In the genomic region with DNA sequence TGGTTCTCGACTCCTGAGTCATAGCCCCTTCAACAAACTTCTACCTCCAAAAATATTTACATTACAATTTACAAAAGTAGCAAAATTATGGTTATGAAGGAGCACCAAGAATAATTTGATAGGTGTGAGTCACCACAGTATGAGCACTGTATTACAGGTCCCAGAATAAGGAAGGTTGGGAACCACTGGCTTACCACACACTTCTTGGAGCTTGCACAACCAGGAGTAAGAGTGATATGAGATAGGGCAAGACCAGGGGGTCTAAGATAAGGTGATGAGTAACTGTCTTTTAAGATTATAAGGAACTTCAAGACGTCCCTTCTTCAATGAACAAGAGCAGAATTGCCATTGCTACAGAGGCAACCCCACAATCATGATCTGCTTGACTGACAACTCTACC, we compare ENCODE assay signal across 24 mouse cellular contexts.
"Had no signal": no experiment of that assay in that cellular context is flagged by ENCODE, and none has a peak within 500 bp of the region (broad histone marks: within the 10 kb centered on the region; RNA-seq: fewer than 3 reads in every experiment).

No protein-coding gene starts in this region.

- DNase-seq: kidney, adult 18-20 months; kidney, adult 9 months; kidney, postnatal 25 days; layer of hippocampus, adult 9-11 months; liver; lung, adult 18-20 months; lung, postnatal 10 days; lung, postnatal 36 days; right cerebral cortex, postnatal 14 days; right cerebral cortex, postnatal 4 days; thymus, adult 2 months; thymus, postnatal 14 days; thymus, postnatal 4 days had no signal

- H3K27ac ChIP-seq: kidney, postnatal 0 days; layer of hippocampus, adult 2 months; limb, embryonic 10.5 days; limb, embryonic 13.5 days; liver, embryonic 12.5 days; liver, embryonic 15.5 days; lung, embryonic 15.5 days; midbrain, embryonic 10.5 days; midbrain, embryonic 13.5 days; stomach, postnatal 0 days had no signal

- H3K9ac ChIP-seq: limb, embryonic 13.5 days; liver, embryonic 12.5 days; liver, embryonic 15.5 days; lung, embryonic 15.5 days; midbrain, embryonic 13.5 days had no signal

- H3K9me3 ChIP-seq: limb, embryonic 10.5 days; limb, embryonic 13.5 days; liver, embryonic 12.5 days; liver, embryonic 15.5 days; lung, embryonic 15.5 days; midbrain, embryonic 10.5 days; midbrain, embryonic 13.5 days had no signal

- H3K4me1 ChIP-seq: limb, embryonic 10.5 days; limb, embryonic 13.5 days; liver, embryonic 12.5 days; liver, embryonic 15.5 days; lung, embryonic 15.5 days; midbrain, embryonic 10.5 days; midbrain, embryonic 13.5 days had no signal

- H3K27me3 ChIP-seq: limb, embryonic 13.5 days; liver, embryonic 12.5 days; liver, embryonic 15.5 days; lung, embryonic 15.5 days; midbrain, embryonic 13.5 days had no signal

- H3K4me2 ChIP-seq: limb, embryonic 13.5 days; liver, embryonic 12.5 days; liver, embryonic 15.5 days; lung, embryonic 15.5 days; midbrain, embryonic 13.5 days had no signal

- H3K36me3 ChIP-seq: limb, embryonic 10.5 days; limb, embryonic 13.5 days; liver, embryonic 12.5 days; liver, embryonic 15.5 days; lung, embryonic 15.5 days; midbrain, embryonic 10.5 days; midbrain, embryonic 13.5 days had no signal

- H3K4me3 ChIP-seq: layer of hippocampus, adult 2 months; limb, embryonic 10.5 days; limb, embryonic 13.5 days; liver, embryonic 12.5 days; liver, embryonic 15.5 days; lung, embryonic 15.5 days; midbrain, embryonic 10.5 days; midbrain, embryonic 13.5 days had no signal

- ATAC-seq: liver, embryonic 12.5 days; midbrain, embryonic 13.5 days; midbrain, embryonic 16.5 days had no signal
